Mouse (Mus musculus) liver, postnatal 0 days (tissue): ENCODE data around the gene Unc45a.

Experiments
- CTCF ChIP-seq: sonication (generic); IDR thresholded peaks from 2 replicates; pipeline ENCODE4 v1.5.1; 2016; ENCODE audit warnings: antibody characterized with exemption, low read depth
- EP300 ChIP-seq: IDR thresholded peaks from 2 replicates; pipeline ENCODE4 v1.6.1; 2016; ENCODE audit warnings: antibody characterized with exemption, low read depth, mild to moderate bottlenecking

DNA sequence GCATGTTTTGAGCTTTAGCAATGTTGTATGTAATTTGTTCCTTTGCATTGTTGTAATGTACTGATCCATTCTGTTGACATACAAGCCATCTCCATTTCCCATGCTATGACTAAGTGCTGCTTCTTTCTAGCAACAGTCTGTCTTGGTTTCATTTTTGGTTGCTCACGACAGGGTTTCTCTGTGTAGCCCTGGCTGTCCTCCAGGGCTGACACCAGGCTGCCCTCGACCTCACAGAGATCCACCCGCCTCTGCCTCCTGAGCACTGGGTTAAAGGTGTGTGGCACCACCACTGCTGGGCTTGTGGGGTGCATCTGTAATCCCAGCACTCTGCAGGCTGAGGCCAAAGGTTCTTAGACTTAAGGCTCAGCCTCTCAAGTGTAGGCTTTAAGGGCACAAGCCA lies 41.2 kb downstream of the Unc45a start:
- TF ChIP-seq EP300, result no peak
- TF ChIP-seq CTCF, result no peak
